Mouse (Mus musculus) layer of hippocampus, adult 8-10 months (tissue): ENCODE measurements around the gene Sesn3. TPM values are rescaled to one million over a fixed set of nuclear protein-coding genes. Genes with fewer than 3 reads are reported as not detected.

Experiments
- DNase-seq, 2 experiments: peaks; one replicate each; pipeline ENCODE4 v3.0.0; 2022; ENCODE audit warnings: low spot score in 2 of 2
- total RNA-seq, 4 experiments: library from RNA; stranded (reverse); gene quantifications; 2 replicates each; pipeline ENCODE4 v1.2.4; 2022

The Sesn3 gene
- total RNA-seq, 4 experiments from 2014 or later: 57.5 to 84.9 (median 73.2) TPM

GRCm38 (mm10) chr9:14350787-14351186 is 75.9 kb downstream of the Sesn3 start:
- DNase-seq: no peak

GRCm38 (mm10) chr9:14352337-14352736 is 77.5 kb downstream of the Sesn3 start:
- no peak for DNase-seq

GRCm38 (mm10) chr9:14354852-14355251 is 80.0 kb downstream of the Sesn3 start:
- no peak for DNase-seq

- DNase-seq: no peak
Measured at GRCm38 (mm10) chr9:14357033-14357432, 82.2 kb downstream of the Sesn3 start.

- DNase-seq: no peak
Measured at GRCm38 (mm10) chr9:14362068-14362768, 87.4 kb downstream of the Sesn3 start.

GRCm38 (mm10) chr9:14363540-14363939 is 88.7 kb downstream of the Sesn3 start:
- DNase-seq: no peak

GRCm38 (mm10) chr9:14364719-14365118 is 89.9 kb downstream of the Sesn3 start:
- DNase-seq: no peak

- DNase-seq: no peak
Measured at GRCm38 (mm10) chr9:14365481-14366125, 90.7 kb downstream of the Sesn3 start.

GRCm38 (mm10) chr9:14367850-14368249 is 93.0 kb downstream of the Sesn3 start:
- DNase-seq: no peak

- DNase-seq: no peak
Measured at GRCm38 (mm10) chr9:14369271-14369670, 94.4 kb downstream of the Sesn3 start.

GRCm38 (mm10) chr9:14372440-14372839 is 97.6 kb downstream of the Sesn3 start:
- no peak for DNase-seq

- DNase-seq: no peak
Measured at GRCm38 (mm10) chr9:14376149-14376548, 101.3 kb downstream of the Sesn3 start.

GRCm38 (mm10) chr9:14378151-14378550 is 103.3 kb downstream of the Sesn3 start:
- DNase-seq: no peak

GRCm38 (mm10) chr9:14379769-14380385 is 105.0 kb downstream of the Sesn3 start:
- DNase-seq: no peak

- peak; percentile 72 to 81 for DNase-seq
Measured at GRCm38 (mm10) chr9:14380386-14381285, 105.8 kb downstream of the Sesn3 start.

GRCm38 (mm10) chr9:14381353-14382055 is 106.6 kb downstream of the Sesn3 start, which contains the start of gene Endod1:
Gene Endod1, minus strand, starts transcription at chr9:14381507.
- no peak for DNase-seq

GRCm38 (mm10) chr9:14382256-14382791 is 107.5 kb downstream of the Sesn3 start:
- no peak for DNase-seq
